Mouse (Mus musculus): ENCODE measurements around the gene Apol8.
"Not testable (repeated sequence)": the region's sequence is repeated elsewhere in the genome, so short reads cannot be mapped to it uniquely, and the experiment has no call there.

DNA sequence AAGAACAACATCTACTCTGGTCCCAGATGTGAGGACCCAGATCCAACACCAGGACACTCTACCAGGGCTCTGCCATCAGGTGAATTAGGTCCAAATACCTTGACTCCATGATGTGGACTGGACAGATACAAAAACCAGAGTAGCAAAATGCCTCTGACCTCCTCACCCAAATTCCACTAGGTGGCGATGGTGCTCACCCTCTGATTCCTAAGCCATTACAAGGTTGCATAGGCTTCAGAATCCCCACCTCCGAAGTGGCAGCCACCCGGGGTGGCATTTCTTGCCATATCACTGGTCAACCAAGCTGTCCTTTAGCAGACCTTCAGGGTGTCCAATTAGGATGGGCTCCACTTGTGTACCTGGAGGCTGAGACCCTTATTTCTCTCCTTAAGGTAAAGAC is 29.7 kb downstream of the Apol8 start:
- TF ChIP-seq USF1 (IDR thresholded peaks at IDR 0.05; ENCODE audit: low read depth); FOSL1 (IDR thresholded peaks at IDR 0.05; ENCODE audit: insufficient read depth, low read length, poor library complexity, severe bottlenecking): not testable (repeated sequence)
- peak; percentile 7 for TF ChIP-seq CTCF (IDR thresholded peaks at IDR 0.05; ENCODE audit: control insufficient read depth, insufficient read depth, insufficient read length)
